Mouse (Mus musculus) spleen, postnatal 4 days (tissue): ENCODE results near the gene Igfbp2.

Experiments
- DNase-seq, 2 experiments: peaks; one replicate each; pipeline ENCODE4 v3.0.0; 2022; ENCODE audit warnings: low spot score in 2 of 2

Igfbp2 gene

GRCm38 (mm10) chr1:72872521-72872920 lies 48.2 kb downstream of the Igfbp2 start:
- peak in 1 of 2 experiments; percentile 33 for DNase-seq

- no peak for DNase-seq
These were observed 48.8 kb downstream of the Igfbp2 start for GRCm38 (mm10) chr1:72873078-72873477.

DNA sequence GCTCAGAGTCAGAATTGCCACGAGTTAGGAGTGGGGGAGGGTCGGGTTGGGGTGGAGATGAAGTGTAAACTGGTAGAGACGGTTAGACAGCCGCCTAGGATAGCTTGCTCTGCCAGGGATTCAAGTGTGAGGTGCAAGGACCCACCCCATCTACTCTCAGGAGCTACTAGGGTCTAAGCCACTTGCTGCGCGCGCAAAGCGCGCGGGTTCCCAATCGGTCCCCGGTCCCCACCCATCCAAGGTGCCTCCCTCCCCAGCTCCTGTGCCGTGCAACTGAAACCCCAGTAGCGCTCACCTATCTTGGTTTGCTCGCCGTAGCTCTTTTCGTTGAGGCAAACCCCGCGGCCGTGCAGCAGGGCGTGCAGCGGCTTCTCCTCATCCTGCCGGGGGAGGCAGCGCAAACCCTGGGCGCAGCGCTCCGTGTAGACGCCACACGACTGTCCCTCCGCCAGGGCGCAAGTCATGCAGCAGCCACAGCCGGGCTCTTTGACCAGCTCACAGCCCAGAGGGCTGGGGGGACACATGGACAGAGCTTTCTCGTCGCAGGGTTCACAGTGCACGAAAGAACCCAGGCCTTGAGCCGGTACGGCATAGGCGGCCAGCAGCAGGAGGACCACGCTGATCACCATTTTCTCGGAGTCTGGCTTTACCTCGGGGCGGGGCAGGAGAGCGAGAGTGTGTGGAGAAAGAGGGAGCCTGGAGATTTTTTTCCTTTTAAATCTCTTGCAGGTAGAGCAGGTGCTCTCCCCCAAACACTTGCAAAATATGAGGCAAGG lies 49.4 kb downstream of the Igfbp2 start:
- no peak for DNase-seq

DNA sequence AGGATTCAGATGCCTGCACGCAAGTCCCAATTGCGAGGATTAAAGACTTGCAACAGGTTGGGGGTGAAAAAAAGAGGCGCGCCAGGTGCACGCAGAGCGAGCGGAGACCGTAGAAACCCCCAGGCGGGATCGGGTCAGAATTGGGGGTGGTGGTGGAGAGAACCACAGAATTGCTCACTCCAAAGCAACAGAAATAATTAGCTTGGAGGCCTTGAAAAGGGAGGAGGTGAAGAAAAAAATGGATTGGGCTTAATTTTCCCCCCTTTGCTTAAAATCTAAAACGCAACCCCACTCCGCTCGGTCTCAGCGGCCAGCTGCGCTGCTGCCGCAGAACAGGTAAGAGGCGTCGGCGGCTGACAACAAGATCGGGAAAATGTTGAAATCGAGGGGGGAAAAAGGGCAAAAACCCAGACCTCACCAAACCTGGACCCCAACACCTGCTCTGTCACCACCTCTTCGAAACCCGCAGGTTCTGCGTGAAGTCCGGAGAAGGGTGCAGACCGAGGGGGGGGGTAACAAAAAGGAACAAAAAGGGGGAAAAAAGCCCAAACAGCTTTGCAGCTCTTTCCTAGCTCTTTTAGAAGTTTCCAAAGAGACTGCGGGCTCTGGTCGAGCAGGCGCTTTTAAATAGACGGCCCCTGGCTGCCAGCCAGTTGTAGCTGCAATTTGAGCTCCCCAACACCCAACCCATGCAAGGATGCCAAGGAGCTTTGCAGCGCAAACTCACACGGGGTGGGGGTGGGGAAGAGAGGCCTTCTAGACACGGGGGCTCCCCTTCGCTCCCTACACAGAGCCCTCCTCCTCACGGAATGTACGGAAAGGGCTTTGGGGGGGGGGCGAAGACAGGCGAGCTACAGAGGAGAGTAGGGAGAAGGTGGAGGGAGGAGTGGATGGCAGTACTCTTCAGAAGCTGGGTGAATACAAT lies 50.2 kb downstream of the Igfbp2 start, which contains the start of gene Igfbp5:
TSS of gene Igfbp5 (minus strand) at position 598 of the 925 bp plus-strand sequence.
- no peak for DNase-seq

DNA sequence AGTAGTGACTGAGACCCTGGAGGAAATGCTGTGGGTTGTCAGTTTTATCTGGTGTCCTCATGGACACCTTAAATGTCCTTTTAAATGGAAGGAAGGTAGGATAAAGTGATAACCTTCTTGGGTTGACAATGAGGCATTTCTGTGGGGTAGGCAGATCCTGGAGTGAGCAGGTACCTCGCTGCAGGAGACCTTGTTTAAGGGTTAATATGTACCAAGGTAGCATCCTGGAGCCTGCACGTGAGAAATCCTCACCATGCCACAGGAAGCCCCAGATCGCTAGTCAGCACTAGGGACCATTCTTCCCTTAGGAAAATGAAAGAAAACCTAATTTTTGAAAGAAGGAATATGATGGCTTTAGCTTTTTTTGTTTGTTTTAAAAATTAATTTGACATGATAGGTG lies 51.4 kb downstream of the Igfbp2 start:
- no peak for DNase-seq

DNA sequence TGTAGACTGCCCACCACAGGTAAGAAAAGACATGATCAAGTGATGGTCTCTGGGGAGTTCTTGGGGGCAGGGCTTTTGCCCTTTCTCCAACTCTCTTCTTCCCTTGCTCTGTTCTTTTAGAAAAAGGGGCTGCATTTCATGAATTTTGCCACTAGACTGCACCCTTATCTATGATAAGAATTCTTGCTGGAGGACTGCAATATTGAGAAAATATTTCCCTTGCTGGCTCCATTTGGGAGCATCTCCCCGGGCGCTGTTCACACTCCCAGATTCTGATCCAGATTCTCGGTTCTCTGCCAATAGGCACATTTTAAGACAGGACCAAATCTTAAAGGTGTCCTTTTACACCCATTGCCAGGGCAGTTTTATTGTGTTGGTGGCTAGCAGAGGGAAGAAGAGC lies 51.8 kb downstream of the Igfbp2 start:
- DNase-seq = no peak

DNA sequence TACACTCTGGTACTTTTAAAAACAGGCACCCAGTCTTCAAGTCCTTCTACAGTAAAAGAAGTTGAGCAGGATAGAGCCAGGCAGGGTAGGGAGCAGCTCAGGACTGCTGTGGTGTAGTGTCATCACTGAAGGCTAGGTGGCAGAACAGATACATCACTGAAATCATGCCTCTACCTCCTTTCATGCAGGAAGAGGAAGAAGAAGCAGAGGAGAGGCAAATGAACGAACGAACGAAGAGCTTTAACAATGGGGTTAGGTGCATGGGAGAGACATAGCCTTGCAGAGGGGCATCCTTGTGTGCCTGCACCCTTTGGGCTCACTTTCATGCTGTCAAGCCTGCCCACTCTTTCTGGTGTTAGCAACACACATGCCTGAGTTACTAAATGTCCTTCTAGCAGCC lies 53.6 kb downstream of the Igfbp2 start:
- DNase-seq = no peak

GRCm38 (mm10) chr1:72878473-72879318 lies 54.4 kb downstream of the Igfbp2 start:
- DNase-seq = no peak

- no peak for DNase-seq
These were observed 55.0 kb downstream of the Igfbp2 start for GRCm38 (mm10) chr1:72879319-72879634.

DNA sequence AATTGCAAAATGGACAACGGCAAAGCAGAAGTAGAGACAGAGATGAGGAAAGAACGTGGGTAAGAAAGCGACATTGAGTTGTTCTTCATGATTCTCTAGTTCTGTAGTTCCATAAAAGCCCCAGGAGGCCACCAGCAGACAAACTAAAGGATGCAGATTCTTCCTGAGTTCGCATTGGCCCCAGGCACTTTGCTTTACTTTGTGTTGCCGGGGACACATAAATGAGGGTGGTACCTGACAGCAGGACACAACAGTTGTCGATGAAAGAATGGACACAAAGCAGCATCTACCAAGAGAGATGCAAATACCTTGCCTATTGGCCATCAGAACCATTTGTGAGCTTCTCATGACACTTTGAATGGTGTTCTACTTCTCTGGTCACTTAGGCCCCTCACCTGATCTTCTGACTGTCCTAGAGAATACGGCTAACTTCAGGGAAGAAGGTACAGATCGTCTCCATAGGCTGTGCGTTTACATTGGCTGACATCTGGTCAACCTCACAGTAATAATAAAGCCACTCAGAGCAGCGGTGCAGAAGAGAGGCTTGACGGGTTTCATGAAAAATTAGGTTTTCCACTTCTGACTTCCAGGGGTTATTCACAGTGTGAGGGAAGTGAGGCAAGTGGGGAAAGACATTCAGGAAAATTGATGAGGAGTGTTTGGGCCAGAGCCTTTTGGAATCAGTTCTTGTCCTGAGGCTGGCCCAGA lies 61.0 kb downstream of the Igfbp2 start:
- DNase-seq = no peak

DNA sequence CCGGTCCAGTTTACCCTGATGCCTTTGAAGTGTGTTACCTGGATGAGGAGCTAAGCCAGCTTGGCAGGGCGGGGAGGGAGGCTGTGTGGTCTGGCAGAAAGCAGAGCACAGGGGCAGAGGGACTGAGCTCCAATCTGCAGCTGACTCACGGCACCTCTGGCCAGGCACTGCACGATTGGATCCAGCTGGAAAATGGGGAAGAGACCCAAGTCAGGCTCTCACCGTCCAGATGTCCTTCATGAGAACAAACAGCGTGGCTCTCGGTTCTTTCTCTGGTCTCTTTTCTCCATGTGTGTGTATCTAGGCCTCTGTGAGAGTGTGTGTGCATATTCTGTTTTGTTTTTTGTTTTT lies 61.5 kb downstream of the Igfbp2 start:
- no peak for DNase-seq

- DNase-seq = no peak
These were observed 63.6 kb downstream of the Igfbp2 start for GRCm38 (mm10) chr1:72887910-72888309.

- no peak for DNase-seq
These were observed 71.5 kb downstream of the Igfbp2 start for GRCm38 (mm10) chr1:72895821-72896220.
